In the genomic region with DNA sequence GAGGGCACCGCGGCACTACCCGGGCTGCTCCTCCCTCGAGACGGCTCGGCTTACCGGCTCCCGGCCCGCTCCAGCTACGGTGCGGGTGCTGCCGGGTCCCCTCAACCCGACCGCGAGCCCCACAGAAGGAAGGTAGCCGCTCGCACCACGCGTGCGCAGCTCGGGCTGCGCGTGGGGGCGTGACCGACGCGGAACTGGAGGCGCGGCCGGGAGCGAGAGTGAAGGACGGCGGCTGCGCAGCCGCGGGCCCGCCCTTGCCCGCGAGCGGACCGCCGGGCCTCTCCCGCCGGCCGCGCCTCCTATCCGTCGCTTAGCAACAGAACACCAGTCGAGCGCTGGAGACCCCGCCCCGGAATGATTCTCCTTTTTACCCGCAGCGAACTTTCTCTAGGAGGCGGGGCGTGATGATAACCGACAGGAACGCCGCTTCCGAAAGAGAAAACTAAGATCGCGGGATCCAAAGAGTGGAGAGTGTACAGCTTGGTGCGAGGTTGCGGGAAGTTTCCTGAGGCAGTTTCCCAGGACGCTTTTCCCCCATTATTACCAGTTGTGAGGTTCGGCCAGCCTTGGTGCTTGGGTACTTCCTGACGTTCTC, we compare ENCODE assay signal across 8 mouse cellular contexts. TPM values are rescaled to one million over a fixed set of nuclear protein-coding genes. Genes with fewer than 3 reads are reported as not detected.
DNase-seq lines count a peak whose midpoint lies in the region; ATAC-seq and TF ChIP-seq lines count a peak whose summit lies in the region.

A gene (minus strand): TSS at position 144 of the 595 bp plus-strand sequence.

- DNase-seq in T-cell, adult 2 months (ENCODE audit: low spot score): peak; percentile 96
- DNase-seq in cerebellum, postnatal 36 days: peak; percentile 81 to 86
- peak; percentile 90 for DNase-seq in gastrocnemius, adult 18-20 months (ENCODE audit: low spot score)
- peak; percentile 95 for DNase-seq in hindbrain, postnatal 0 days (ENCODE audit: low spot score)
- peak; percentile 89 to 92 for DNase-seq in left cerebral cortex, adult 2 months (ENCODE audit: extremely low spot score in 1 of 2, low spot score in 2 of 2)
- peak; percentile 84 to 85 for DNase-seq in right cerebral cortex, adult 2 months (ENCODE audit: low spot score in 2 of 2)
- peak; percentile 92 for DNase-seq in urinary bladder, postnatal 14 days (ENCODE audit: low spot score)

- intact Hi-C loops in left cerebral cortex, adult 2 months (cut with DNase I): loop anchor here (10.0 kb wide), 1 partner anchor 416 kb away; no protein-coding TSS in a partner anchor

- peak within 1 kb of the TSS; percentile 99 for H3K4me2 ChIP-seq in hindbrain, postnatal 0 days (ENCODE audit: low read depth, low read length)

- no peak within 1 kb of the TSS for H3K27ac ChIP-seq in hindbrain, postnatal 0 days
- peak within 1 kb of the TSS; percentile 95 for H3K27ac ChIP-seq in left cerebral cortex, adult 2 months

- H3K9me3 ChIP-seq in hindbrain, postnatal 0 days (ENCODE audit: low read length): no peaks in the 10 kb centered on the region

- peak; percentile 98 for ATAC-seq in hindbrain, postnatal 0 days
- ATAC-seq in megakaryocyte, adult 5-6 weeks (ENCODE audit: poor library complexity, severe bottlenecking): peak; percentile 92

- TF ChIP-seq CTCF in hindbrain, postnatal 0 days (IDR thresholded peaks at IDR 0.05; ENCODE audit: low read depth): no peak
- no peak for TF ChIP-seq CTCF in left cerebral cortex, adult 2 months (IDR thresholded peaks at IDR 0.05)

- H3K27me3 ChIP-seq in hindbrain, postnatal 0 days (ENCODE audit: insufficient read depth, low read length): no peaks in the 10 kb centered on the region

- WGBS in hindbrain, postnatal 0 days: under 1% methylated on average over 65 of the region's 67 CpGs

- no peaks in the 10 kb centered on the region for H3K36me3 ChIP-seq in hindbrain, postnatal 0 days (ENCODE audit: insufficient read depth, low read length)

- H3K9ac ChIP-seq in hindbrain, postnatal 0 days (replicated peaks; ENCODE audit: low read length): peak within 1 kb of the TSS; percentile 54

- H3K4me1 ChIP-seq in hindbrain, postnatal 0 days (ENCODE audit: insufficient read depth, low read length): no peaks in the 10 kb centered on the region

- peak within 1 kb of the TSS; percentile 80 for H3K4me3 ChIP-seq in hindbrain, postnatal 0 days (ENCODE audit: low read length)
- peak within 1 kb of the TSS; percentile 100 for H3K4me3 ChIP-seq in left cerebral cortex, adult 2 months

RNA-seq across cellular contexts. Expression of the gene that starts here (rescaled TPM):
- total RNA-seq in gastrocnemius, adult 18-20 months (2021): 10 to 100 TPM; 23.0 to 25.5 TPM
- 9.1 and 13.1 TPM in 2 replicates for total RNA-seq in hindbrain, postnatal 0 days (2014; rRNA removed)
- polyA plus RNA-seq in hindbrain, postnatal 0 days (2015; fragmentation: Nextera tagmentation; extraction: Ambion mirVana): 8.1 and 8.2 TPM in 2 replicates
- total RNA-seq in left cerebral cortex, adult 2 months (2021): 10 to 100 TPM; 83.8 to 86.7 TPM
- total RNA-seq in megakaryocyte, adult 5-6 weeks (2015): 25.9 and 27.4 TPM in 2 replicates
- 35.6 and 36.6 TPM in 2 replicates for total RNA-seq in megakaryocyte, adult 5-6 weeks (2017)
